Mouse (Mus musculus) yolk sac, embryonic 10.5 days (tissue): Measurements from ENCODE around the gene Ptpn12.
A peak's percentile ranks its signal among the peaks of the same experiment; 100 is the strongest.

Source experiments
- DNase-seq: peaks from one replicate; pipeline ENCODE4 v3.0.0-alpha.2; 2017; ENCODE audit warnings: low spot score

Gene Ptpn12

DNA sequence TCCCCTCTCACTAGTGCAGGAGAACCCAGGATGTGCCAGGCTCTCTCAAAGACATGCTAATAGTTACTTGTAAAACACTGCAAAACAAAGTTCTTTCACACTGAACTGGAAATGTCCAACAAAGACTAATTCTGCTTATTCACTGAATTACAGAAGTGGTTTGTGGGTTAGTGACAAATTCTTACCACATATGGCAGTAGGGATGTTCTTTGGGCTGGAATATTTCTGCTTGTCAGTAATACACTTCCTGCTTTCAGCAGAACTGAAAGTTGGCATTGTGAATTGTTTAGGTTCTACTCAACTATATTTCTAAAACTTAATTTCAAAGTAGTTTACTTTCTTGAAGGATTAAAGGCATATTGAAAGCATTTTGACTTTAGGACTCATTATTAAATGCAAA is 25.5 kb downstream of the Ptpn12 start:
- DNase-seq = no peak

GRCm38 (mm10) chr5:21017075-21017474 is 38.6 kb downstream of the Ptpn12 start:
- no peak for DNase-seq

DNA sequence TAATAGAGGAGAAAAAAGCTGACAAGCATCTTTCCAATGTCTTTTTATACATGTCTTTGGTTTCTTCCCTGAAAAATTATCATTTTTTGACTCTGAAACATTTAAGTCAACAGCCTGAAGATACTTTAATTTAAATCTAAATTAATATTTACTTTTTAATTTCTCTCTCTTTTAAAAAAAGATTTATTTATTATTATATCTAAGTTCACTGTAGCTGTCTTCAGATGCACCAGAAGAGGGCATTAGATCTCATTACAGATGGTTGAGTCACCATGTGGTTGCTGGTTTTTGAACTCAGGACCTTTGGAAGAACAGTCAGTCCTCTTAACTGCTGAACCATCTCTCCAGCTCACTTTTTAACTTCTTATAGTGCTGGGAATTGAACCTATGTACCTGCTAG is 44.8 kb downstream of the Ptpn12 start:
- DNase-seq = no peak

DNA sequence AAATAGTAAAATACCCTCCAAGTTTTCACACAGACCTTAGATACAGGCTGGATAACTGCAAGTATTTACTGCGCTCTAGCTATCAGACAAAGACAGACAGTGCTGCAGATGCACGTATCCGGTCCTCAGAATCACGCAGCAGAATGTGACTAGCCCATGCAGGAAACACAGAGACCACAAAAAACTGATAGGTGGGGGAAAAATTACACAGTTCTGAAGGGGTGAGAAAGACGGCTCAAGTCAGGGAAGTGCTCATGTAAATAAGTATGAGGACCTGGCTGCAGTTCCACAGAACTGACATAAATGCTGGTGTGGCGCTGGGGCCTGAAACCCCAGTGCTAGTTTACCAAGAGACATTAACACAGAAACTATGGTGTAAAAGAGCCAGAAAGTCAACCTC is 53.0 kb downstream of the Ptpn12 start:
- no peak for DNase-seq

DNA sequence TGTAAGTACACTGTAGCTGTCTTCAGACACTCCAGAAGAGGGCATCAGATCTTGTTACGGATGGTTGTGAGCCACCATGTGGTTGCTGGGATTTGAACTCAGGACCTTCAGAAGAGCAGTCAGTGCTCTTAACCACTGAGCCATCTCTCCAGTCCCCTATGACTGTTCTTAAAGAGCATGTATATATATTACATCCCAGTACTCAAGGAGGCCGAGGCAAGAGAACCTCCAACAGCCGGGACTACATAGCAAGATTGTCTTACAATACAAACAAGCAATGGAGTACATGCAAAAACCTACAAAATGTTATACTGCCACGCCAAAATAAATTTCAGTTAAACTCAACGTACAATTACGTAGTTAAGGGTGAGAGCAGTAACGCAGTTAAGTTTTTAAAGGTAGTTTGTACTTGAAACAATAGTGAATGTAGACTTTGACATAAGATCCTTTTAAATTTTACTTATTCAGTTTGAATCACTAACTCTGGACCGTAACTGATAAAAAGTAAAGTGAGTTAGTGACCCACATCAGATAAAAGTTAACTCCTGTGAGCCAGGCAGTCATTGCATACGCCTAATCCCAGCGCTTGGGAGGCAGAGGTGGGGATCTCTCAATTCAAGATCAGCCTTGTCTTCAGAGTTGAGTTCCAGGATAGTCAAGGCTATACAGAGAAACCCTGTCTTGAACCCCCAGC is 53.9 kb downstream of the Ptpn12 start:
- no peak for DNase-seq

DNA sequence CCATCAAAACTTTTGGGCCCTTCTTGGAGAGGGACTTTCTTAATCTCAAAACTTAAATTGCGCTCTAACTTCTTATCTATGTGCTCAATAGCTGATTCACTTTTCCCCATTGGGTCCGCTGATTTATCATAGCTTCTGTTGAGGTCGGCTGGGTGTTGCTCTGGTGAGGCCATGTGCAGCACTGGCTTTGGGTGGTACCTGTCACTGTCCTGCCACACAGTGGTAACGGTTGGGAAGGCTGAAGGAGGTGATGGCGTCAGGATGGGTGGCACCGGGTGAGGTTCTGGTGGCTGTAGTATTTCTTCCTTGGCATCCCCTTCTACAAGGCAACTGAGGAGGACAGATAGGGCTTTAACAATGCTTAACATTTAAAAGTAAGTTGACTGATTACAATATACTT is 57.3 kb downstream of the Ptpn12 start:
- DNase-seq = no peak

DNA sequence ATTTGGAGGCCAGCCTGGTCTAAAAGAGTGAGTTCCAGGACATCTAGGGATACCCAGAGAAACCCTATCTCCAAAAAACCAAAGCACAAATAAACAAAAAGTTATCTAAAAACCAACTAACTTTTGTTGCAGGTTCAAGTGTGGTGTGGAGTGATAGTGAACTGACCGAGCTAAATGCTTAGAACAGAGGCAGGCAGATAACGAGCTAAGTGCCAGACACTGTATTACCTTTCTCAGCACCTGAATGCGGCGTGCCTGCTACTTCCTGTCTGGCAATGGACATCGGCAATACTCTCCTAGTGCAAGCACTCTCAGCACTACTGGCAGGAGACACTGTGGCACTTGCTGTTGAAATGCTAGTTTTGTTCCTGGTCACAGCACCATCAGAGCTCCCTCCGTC is 58.2 kb downstream of the Ptpn12 start:
- DNase-seq = no peak

DNA sequence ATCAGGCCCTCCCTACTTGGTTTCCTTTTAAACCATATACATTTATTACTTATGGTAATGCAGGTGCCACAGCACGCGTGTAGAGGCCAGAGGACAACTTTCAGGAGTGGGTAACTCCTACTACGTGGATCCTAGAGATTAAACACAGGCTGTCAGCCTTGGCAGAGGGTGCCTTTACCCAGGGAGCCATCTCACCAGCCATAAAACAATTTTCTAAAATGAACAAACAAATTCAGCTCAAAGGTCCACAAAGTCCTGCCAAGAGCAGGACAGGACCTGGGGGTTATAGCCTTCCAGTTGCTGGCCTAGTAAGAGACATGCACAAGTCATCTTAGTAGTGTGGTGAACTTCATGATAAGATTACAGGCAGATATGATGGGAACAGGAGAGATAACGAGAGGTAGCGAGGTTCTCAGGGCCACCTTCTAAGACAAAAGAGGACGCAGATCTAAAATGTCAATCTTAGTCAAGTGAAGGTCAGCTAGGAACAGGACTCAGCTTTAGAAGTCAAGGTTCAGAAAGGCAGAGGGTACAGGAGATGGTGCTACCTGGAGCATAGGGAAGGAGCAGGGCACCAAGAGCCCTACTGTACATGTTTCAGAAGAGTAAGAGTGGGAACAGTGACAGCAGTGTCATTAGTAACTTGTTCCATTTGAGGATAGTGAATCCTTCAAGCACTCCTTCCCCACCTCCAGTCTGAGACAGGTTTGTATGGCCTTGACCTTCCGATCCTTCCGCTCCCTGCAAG is 65.5 kb downstream of the Ptpn12 start:
- DNase-seq = no peak

- peak; percentile 28 for DNase-seq
Measured at GRCm38 (mm10) chr5:20986271-20986670, 69.4 kb downstream of the Ptpn12 start.

- DNase-seq = no peak
Measured at GRCm38 (mm10) chr5:20983505-20983904, 72.2 kb downstream of the Ptpn12 start.

GRCm38 (mm10) chr5:20974690-20975089 is 81.0 kb downstream of the Ptpn12 start:
- no peak for DNase-seq

DNA sequence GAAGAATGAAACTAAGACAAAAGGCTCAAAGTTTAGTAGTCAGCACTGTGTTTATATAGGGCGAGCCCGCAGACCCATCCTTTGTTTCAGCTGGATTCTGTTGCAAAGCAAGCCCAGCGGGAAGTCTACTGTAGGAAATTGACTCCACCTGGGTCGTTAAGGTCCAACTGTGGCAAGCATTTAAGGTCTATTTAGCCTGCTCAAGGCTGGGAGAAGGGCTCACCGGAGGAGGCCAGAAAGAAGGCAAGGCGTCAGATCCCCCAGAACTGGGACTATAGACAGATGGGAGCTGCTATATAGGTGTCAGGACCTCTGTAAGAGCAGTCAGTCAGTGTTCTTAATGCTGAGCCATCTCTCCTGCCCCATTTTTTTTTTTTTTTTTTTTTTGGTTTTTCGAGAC is 81.7 kb downstream of the Ptpn12 start:
- no peak for DNase-seq

DNA sequence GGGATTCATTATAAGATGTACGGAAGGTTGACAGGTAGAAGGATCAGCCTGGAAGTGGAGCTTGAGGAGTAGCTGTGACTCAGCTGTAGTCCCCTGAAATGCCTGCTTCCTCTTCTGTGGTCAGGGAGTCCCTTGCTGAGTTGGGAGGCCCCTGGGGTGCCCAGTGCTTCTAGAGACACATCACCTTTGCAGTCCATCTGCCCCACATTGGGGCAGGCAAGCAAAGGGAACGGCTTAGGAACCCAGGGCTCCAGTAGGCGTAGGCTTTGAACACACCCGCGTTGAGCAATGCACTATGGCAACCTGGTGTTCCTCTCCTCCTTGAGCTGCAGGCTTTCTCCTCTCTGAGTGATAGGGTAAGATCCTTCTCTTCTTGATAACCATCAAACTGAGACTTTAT is 82.6 kb downstream of the Ptpn12 start:
- DNase-seq = no peak

DNA sequence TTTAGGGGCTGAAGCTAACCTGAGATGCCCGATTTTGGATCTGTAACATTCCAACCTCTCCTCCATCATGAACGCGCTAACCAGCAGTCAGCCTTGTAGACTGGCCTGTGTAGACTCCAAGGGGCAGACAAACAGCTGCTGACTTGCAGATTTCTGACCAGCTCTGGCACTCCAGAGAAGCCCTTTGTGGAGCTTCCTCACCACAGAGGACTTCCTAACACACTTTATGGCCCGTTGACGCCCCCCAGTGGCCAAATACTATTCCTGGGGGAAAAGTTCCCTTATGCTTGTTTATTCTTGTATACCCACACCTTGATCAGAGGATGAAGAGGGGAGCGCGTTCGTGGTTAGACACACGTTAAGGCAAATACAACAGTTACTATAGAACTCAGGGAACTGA is 86.7 kb downstream of the Ptpn12 start:
- DNase-seq = peak; percentile 16

DNA sequence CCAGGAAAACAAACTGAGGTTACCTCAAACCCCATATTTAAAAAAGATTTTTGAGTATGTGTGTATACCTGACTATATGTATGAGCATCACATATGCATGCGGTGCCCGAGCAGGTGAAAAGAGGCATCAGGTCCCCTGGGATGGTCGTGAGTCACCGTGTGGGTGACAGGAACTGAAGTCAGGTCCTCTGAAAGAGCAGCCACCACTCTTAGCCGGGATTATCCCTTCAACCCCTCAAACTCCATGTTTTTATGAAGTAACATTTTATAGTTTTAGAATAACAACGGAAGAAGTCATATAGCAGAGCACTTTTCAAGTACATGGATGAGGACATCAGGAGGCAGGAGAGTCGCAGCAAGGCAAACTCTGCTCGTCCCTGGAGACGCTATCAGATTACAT is 87.2 kb downstream of the Ptpn12 start:
- no peak for DNase-seq

DNA sequence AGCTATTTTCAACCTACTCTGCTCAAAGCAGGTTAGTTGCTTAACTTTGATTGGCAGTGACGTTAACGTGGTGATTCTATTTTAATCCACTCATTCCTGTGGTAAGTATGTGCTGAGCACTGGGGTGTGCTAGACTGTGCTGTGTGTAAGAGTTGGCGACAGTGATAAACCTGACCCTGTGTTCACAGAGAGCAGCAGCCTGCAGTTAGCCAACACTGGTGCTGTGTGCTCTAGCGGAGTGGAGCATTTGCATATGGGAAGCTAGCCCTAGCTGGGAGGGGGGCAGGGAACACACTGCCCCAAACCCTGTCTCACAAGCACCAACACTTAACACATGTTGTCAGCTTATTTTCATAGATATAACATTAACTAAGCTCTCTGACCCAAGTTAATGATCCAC is 87.8 kb downstream of the Ptpn12 start:
- no peak for DNase-seq

DNA sequence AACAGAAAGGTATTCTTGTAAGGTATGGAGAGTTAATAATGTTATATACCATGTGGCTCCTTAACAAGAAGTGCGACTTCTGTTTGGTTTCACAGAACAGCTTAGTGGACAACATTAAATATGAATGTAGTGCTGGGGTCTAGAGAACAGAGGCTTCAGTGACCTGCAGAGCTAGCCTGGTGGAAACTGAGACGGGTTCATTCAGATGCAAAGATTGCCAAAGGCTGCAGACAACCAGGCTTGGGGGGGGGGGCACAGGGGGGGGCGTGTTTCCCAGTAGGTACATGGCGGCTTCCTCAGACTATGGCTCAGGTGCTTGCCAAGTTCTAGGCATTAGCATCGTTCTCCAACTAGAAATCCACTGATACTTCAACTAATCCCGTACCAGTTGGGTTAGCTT is 91.3 kb downstream of the Ptpn12 start:
- DNase-seq = no peak

DNA sequence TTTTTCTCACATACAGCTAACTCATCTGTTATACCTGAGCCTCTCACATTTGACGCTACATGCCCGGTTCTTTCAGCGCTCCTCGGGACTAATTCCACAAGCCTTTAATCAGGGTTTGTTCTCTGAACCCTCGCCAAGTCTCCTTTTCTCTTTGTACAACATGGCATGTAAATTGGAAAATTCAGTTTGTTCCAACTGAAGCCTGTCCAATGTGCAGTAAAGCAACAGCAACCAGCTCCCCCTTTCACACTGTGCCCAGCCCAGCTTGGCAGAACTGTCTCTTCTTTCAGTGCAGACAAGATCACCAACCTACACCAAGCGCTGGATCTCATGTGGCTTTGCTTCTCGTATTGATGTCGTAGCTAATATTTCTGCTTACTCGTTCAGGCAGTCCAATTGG is 92.4 kb downstream of the Ptpn12 start:
- no peak for DNase-seq

- no peak for DNase-seq
Measured at GRCm38 (mm10) chr5:20960927-20961326, 94.8 kb downstream of the Ptpn12 start.

DNA sequence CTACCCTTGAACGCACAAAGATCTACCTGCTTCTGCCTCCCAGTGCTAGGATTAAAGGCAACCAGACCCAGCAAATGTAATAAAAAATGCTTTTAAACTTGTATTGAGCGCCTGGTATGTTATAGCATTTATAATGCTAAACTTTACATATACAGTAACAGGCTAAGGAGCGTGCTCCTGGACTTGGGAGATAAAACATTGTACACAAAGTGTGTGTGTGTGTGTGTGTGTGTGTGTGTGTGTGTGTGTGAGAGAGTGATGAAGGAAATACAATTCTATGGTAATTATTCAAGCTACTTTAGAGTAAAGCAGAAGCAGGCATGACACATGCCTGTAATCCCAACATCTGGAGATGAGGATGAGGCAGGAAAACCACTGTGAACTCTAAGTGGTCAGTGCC is 99.4 kb downstream of the Ptpn12 start, which contains the start of gene Rsbn1l:
TSS of gene Rsbn1l (minus strand) at position 101 of the 400 bp plus-strand sequence.
- no peak for DNase-seq

- no peak for DNase-seq
Measured at GRCm38 (mm10) chr5:20955114-20955835, 100.4 kb downstream of the Ptpn12 start.

DNA sequence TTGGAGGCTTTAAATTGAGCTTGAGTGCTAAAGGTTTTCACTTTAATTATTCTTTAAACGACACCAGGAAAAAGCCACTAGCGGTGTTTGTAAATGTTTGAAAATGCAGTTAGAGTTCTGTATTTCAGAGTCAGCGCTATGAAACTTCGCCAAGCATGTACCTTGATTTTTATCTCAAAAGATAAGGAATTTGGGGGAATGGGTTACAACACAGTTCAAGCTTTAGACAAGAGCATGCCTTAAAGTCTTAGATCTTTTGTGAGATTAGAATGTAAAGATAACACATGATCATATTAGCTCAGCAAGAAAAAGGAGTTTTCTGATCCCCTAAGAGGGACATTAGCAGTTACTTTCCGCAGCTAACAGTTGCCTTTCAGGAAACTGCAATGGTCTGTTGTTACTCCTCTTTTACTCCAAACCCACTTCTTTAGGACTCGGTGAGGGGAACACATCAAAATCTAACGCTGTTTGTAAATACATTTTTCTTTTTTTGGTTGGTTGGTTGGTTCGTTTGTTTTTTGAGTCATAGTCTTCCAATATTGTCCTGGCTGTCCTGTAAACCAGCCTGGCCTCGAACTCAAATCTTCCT is 103.3 kb downstream of the Ptpn12 start:
- DNase-seq = no peak
